Mouse (Mus musculus) C2C12 (cell line): Measurements from ENCODE around the gene Crybb3. TPM values are rescaled to one million over a fixed set of nuclear protein-coding genes. Genes with fewer than 3 reads are reported as not detected.

Experiments used
- H3K27me3 ChIP-seq: one replicate; pipeline ENCODE4 v1.6.1; 2011; ENCODE audit not compliant: control insufficient read depth, insufficient read depth, insufficient read length
- H3K36me3 ChIP-seq: one replicate; pipeline ENCODE4 v1.6.1; 2011; ENCODE audit not compliant: control insufficient read depth, insufficient read depth
- H3K4me3 ChIP-seq: one replicate; pipeline ENCODE4 v1.5.1; 2011; ENCODE audit warnings: mild to moderate bottlenecking, control low read depth; ENCODE audit not compliant: poor library complexity, insufficient read depth, severe bottlenecking
- H3K79me2 ChIP-seq: one replicate; pipeline ENCODE4 v1.6.1; 2011; ENCODE audit not compliant: control insufficient read depth, insufficient read depth
- H3K79me3 ChIP-seq: one replicate; pipeline ENCODE4 v1.6.1; 2011; ENCODE audit warnings: low read depth, control low read depth
- H3ac ChIP-seq: one replicate; pipeline ENCODE3; 2011; ENCODE audit warnings: low read depth; ENCODE audit not compliant: control insufficient read depth, insufficient read length
- CEBPB ChIP-seq: IDR thresholded peaks from one replicate; pipeline ENCODE4 v1.6.1; 2011; ENCODE audit warnings: low read depth, mild to moderate bottlenecking, control low read depth, moderate library complexity
- CTCF ChIP-seq: IDR thresholded peaks from one replicate; pipeline ENCODE4 v1.5.1; 2011; ENCODE audit not compliant: control insufficient read depth, insufficient read depth, insufficient read length
- FOSL1 ChIP-seq: IDR thresholded peaks from one replicate; pipeline ENCODE4 v1.8.0; 2011; ENCODE audit warnings: mild to moderate bottlenecking, low read length; ENCODE audit not compliant: poor library complexity, insufficient read depth, severe bottlenecking
- MAX ChIP-seq: IDR thresholded peaks from one replicate; pipeline ENCODE4 v1.6.1; 2011; ENCODE audit warnings: mild to moderate bottlenecking, control low read depth
- MYOD1 ChIP-seq: IDR thresholded peaks from one replicate; pipeline ENCODE4 v1.6.1; 2011; ENCODE audit warnings: low read depth; ENCODE audit not compliant: control insufficient read depth, insufficient read length
- MYOG ChIP-seq: IDR thresholded peaks from one replicate; pipeline ENCODE4 v1.6.1; 2011; ENCODE audit not compliant: control insufficient read depth, insufficient read length; ENCODE audit errors: extremely low read depth
- USF1 ChIP-seq: IDR thresholded peaks from one replicate; pipeline ENCODE4 v1.6.1; 2011; ENCODE audit warnings: low read depth, mild to moderate bottlenecking, control low read depth, moderate library complexity
- polyA plus RNA-seq: library from polyadenylated mRNA; unstranded; fragments of >200 nt; fragmentation: generic; extraction: Trizol; gene quantifications from one replicate; pipeline ENCODE4 v1.2.1, GENCODE M21; 2012; ENCODE audit warnings: missing spikeins

Gene Crybb3
- polyA plus RNA-seq, 1 experiment, result not detected

GRCm38 (mm10) chr5:113040776-113041175 is 40.6 kb downstream of the Crybb3 start:
- H3K79me2 ChIP-seq, result no peaks in the 10 kb centered on the region
- no peaks in the 10 kb centered on the region for H3K36me3 ChIP-seq
- no peak for TF ChIP-seq USF1
- no peak for TF ChIP-seq MYOD1
- TF ChIP-seq CTCF, result no peak
- TF ChIP-seq MAX, result no peak
- TF ChIP-seq CEBPB, result no peak
- no peak for TF ChIP-seq FOSL1
- TF ChIP-seq MYOG, result no peak
- H3K4me3 ChIP-seq, result no peak overlapping the region
- H3ac ChIP-seq, result no peak overlapping the region
- peaks cover 6% of the 10 kb centered on the region for H3K27me3 ChIP-seq
- no peaks in the 10 kb centered on the region for H3K79me3 ChIP-seq

DNA sequence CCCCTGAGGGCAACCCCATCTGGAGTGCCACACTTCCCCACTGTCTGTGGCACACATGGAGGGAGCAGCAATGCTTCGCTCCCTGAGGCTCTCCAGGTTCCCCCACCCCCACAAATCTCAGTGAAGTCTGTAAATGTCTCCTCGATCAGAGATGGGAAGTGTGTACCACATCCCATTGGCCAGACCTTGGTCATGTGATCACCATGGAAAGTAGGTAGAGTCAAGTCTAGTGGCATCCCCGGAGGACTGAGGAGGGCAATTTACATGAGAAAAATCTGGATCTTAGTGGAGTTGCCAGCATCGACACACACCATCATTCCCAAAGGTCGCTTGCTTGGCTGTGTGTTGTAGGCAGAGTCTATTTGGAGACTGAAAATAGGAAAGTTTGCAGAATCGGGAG is 42.8 kb downstream of the Crybb3 start:
- TF ChIP-seq MYOD1, result no peak
- TF ChIP-seq CTCF, result no peak
- no peak for TF ChIP-seq CEBPB
- TF ChIP-seq FOSL1, result no peak
- TF ChIP-seq MYOG, result no peak
- TF ChIP-seq USF1, result no peak
- no peak for TF ChIP-seq MAX
- Histone ChIP-seq H3K27me3 (peaks cover 4% of the 10 kb centered on the region), H3ac (no peak overlapping the region), H3K79me3 (no peaks in the 10 kb centered on the region), H3K4me3 (no peak overlapping the region), H3K79me2 (no peaks in the 10 kb centered on the region), H3K36me3 (no peaks in the 10 kb centered on the region)

- Histone ChIP-seq H3K36me3 (no peaks in the 10 kb centered on the region), H3ac (no peak overlapping the region), H3K79me3 (no peaks in the 10 kb centered on the region), H3K4me3 (no peak overlapping the region), H3K79me2 (no peaks in the 10 kb centered on the region), H3K27me3 (no peaks in the 10 kb centered on the region)
- no peak for TF ChIP-seq MAX
- TF ChIP-seq USF1, result no peak
- no peak for TF ChIP-seq CTCF
- TF ChIP-seq MYOG, result no peak
- TF ChIP-seq FOSL1, result no peak
- TF ChIP-seq MYOD1, result no peak
- no peak for TF ChIP-seq CEBPB
Measured at GRCm38 (mm10) chr5:113035094-113036047, 46.0 kb downstream of the Crybb3 start.

GRCm38 (mm10) chr5:113031201-113031754 is 50.1 kb downstream of the Crybb3 start:
- no peak for TF ChIP-seq MYOG
- TF ChIP-seq CTCF, result no peak
- TF ChIP-seq MYOD1, result no peak
- Histone ChIP-seq H3K36me3 (no peaks in the 10 kb centered on the region), H3K79me2 (no peaks in the 10 kb centered on the region), H3K27me3 (no peaks in the 10 kb centered on the region), H3K79me3 (no peaks in the 10 kb centered on the region), H3K4me3 (no peak overlapping the region), H3ac (no peak overlapping the region)

- no peak overlapping the region for H3K4me3 ChIP-seq
- no peaks in the 10 kb centered on the region for H3K79me2 ChIP-seq
- no peaks in the 10 kb centered on the region for H3K27me3 ChIP-seq
- no peaks in the 10 kb centered on the region for H3K36me3 ChIP-seq
- TF ChIP-seq CEBPB (no peak), USF1 (no peak), MYOD1 (no peak), MAX (no peak), FOSL1 (no peak), CTCF (no peak), MYOG (no peak)
- H3K79me3 ChIP-seq, result no peaks in the 10 kb centered on the region
- H3ac ChIP-seq, result no peak overlapping the region
Measured at GRCm38 (mm10) chr5:113030082-113030481, 51.3 kb downstream of the Crybb3 start.

- Histone ChIP-seq H3K27me3 (no peaks in the 10 kb centered on the region), H3ac (no peak overlapping the region), H3K79me3 (no peaks in the 10 kb centered on the region), H3K79me2 (no peaks in the 10 kb centered on the region), H3K4me3 (no peak overlapping the region), H3K36me3 (no peaks in the 10 kb centered on the region)
- TF ChIP-seq USF1, result no peak
- no peak for TF ChIP-seq CTCF
- TF ChIP-seq MYOG, result no peak
- no peak for TF ChIP-seq MYOD1
- no peak for TF ChIP-seq FOSL1
- TF ChIP-seq CEBPB, result no peak
- no peak for TF ChIP-seq MAX
Measured at GRCm38 (mm10) chr5:113026706-113027105, 54.7 kb downstream of the Crybb3 start.

Other genes starting within 250 kb of the Crybb3 start
- not detected for gene Myo18b, start 185.2 kb downstream of the Crybb3 start, polyA plus RNA-seq
- not detected for gene Grk3, start 65.8 kb downstream of the Crybb3 start, polyA plus RNA-seq
- gene Crybb2, start 11.5 kb downstream of the Crybb3 start, polyA plus RNA-seq, result not detected
- gene 2900026A02Rik, start 139.7 kb upstream of the Crybb3 start, polyA plus RNA-seq, result 8.4 TPM
- gene Tmem211, start 145.3 kb upstream of the Crybb3 start, polyA plus RNA-seq, result not detected
- 1.9 TPM for gene Sgsm1, start 229.2 kb upstream of the Crybb3 start, polyA plus RNA-seq